Mouse (Mus musculus): Measurements from ENCODE around the gene Tln1. TPM values are rescaled to one million over a fixed set of nuclear protein-coding genes. Genes with fewer than 3 reads are reported as not detected.

The Tln1 gene
- total and polyA plus RNA-seq, 3 experiments: 22.3 to 59.3 (median 50.1) TPM

GRCm38 (mm10) chr4:43573561-43573960 lies 11.1 kb upstream of the Tln1 start:
- H3K4me3 ChIP-seq (replicated peaks in 1 of 3; ENCODE audit: low read depth in 2 of 3, low read length in 2 of 3, poor library complexity in 1 of 3): no peak overlapping the region
- no peaks in the 10 kb centered on the region for H3K9me3 ChIP-seq (replicated peaks; ENCODE audit: low read length)
- H3K27me3 ChIP-seq (replicated peaks): no peaks in the 10 kb centered on the region
- peaks cover 4% of the 10 kb centered on the region; the same call in 1 of the 2 replicates for H3K79me2 ChIP-seq (replicated peaks; ENCODE audit: control insufficient read depth, extremely low read depth, insufficient read depth, poor library complexity, severe bottlenecking)
- no peak overlapping the region for H3K9ac ChIP-seq (ENCODE audit: insufficient read depth, low read depth)
- H3K27ac ChIP-seq (ENCODE audit: insufficient read depth, low read depth): no peak overlapping the region
- no peak for TF ChIP-seq ELF1 (IDR thresholded peaks at IDR 0.05; ENCODE audit: low read depth, low read length)
- in situ Hi-C loops (cut with MboI; ENCODE audit: low pct_ligation_motif_present, low pct_unique_long_range_greater_than_20kb, low sequenced_read_pairs) (loop anchor here (25.0 kb wide), 1 partner anchor 561 kb away; the partner anchor contains the start of genes Fancg and Vcp), dilution Hi-C loops (cut with MboI; ENCODE audit: extremely low pct_ligation_motif_present, extremely low pct_unique_long_range_greater_than_20kb, low sequenced_read_pairs) (no loop called here)
- peaks cover 36 to 70% of the 10 kb centered on the region in 2 experiments for H3K36me3 ChIP-seq (replicated peaks in 1 of 2; ENCODE audit: control insufficient read depth in 1 of 2, insufficient read depth in 1 of 2, low read length in 1 of 2)
- peaks cover 9 to 28% of the 10 kb centered on the region in 2 experiments for H3K4me1 ChIP-seq (ENCODE audit: control insufficient read depth in 1 of 2, insufficient read depth in 2 of 2)
- no peak overlapping the region for H3K4me2 ChIP-seq (ENCODE audit: insufficient read depth, low read depth, poor library complexity, severe bottlenecking)
- no peak for DNase-seq (ENCODE audit: extremely low read depth)

GRCm38 (mm10) chr4:43571395-43572045 lies 9.0 kb upstream of the Tln1 start:
- dilution Hi-C loops (cut with MboI; ENCODE audit: extremely low pct_ligation_motif_present, extremely low pct_unique_long_range_greater_than_20kb, low sequenced_read_pairs): no loop called here
- no peak overlapping the region for H3K27ac ChIP-seq (ENCODE audit: insufficient read depth, low read depth)

DNA sequence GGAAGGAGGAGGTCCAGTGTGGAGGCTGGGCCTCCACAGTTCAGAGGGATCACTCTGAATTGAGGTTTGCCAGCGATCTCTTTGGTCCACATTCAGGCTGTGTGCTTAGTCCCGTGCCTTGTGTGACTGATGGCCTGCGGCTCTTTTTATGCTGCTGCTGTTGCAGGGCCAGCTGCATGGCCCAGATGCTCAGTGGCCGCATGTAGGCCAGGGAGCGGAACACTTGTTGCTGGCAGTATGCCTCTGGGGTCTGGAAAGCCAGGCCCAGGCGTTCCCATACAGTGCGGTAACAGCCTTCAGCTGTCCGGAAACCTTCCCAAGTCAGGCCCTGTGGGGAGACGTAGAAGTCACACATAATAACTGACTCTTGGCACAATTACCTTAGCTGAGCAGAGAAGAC lies 4.6 kb upstream of the Tln1 start:
- no peak overlapping the region for H3K4me2 ChIP-seq (ENCODE audit: insufficient read depth, low read depth, poor library complexity, severe bottlenecking)
- H3K9me3 ChIP-seq (replicated peaks; ENCODE audit: low read length): no peaks in the 10 kb centered on the region
- TF ChIP-seq CHD2 (IDR thresholded peaks at IDR 0.05; ENCODE audit: low read length) (no peak), MEF2A (IDR thresholded peaks at IDR 0.05; ENCODE audit: borderline replicate concordance, low read depth, low read length) (no peak), KAT2A (IDR thresholded peaks at IDR 0.05; ENCODE audit: insufficient replicate concordance, low read length) (no peak), E2F4 (IDR thresholded peaks at IDR 0.05; ENCODE audit: insufficient replicate concordance, low read depth, low read length) (no peak)
- no peak overlapping the region for H3K27ac ChIP-seq (ENCODE audit: insufficient read depth, low read depth)
- H3K79me2 ChIP-seq (replicated peaks; ENCODE audit: control insufficient read depth, extremely low read depth, insufficient read depth, poor library complexity, severe bottlenecking): no peaks in the 10 kb centered on the region; the same call in 1 of the 2 replicates
- in situ Hi-C loops (cut with MboI; ENCODE audit: low pct_ligation_motif_present, low pct_unique_long_range_greater_than_20kb, low sequenced_read_pairs) (loop anchor here (25.0 kb wide), 1 partner anchor 555 kb away; the partner anchor contains the start of genes Fancg and Vcp), dilution Hi-C loops (cut with MboI; ENCODE audit: extremely low pct_ligation_motif_present, extremely low pct_unique_long_range_greater_than_20kb, low sequenced_read_pairs) (no loop called here)
- no peak overlapping the region for H3K4me3 ChIP-seq (replicated peaks in 1 of 3; ENCODE audit: low read depth in 2 of 3, low read length in 2 of 3, poor library complexity in 1 of 3)
- no peak for DNase-seq (ENCODE audit: extremely low read depth)
- H3K36me3 ChIP-seq (replicated peaks in 1 of 2; ENCODE audit: control insufficient read depth in 1 of 2, insufficient read depth in 1 of 2, low read length in 1 of 2): peaks cover 68 to 86% of the 10 kb centered on the region in 2 experiments
- no peak overlapping the region for H3K9ac ChIP-seq (ENCODE audit: insufficient read depth, low read depth)
- no peaks in the 10 kb centered on the region for H3K27me3 ChIP-seq (replicated peaks)
- peaks cover 0 to 17% of the 10 kb centered on the region in 2 experiments; a peak in 3 of 4 replicates for H3K4me1 ChIP-seq (ENCODE audit: control insufficient read depth in 1 of 2, insufficient read depth in 2 of 2)

More at GRCm38 (mm10) chr4:43571395-43572045, 9.0 kb upstream of the Tln1 start:
- no peak for DNase-seq (ENCODE audit: extremely low read depth)
- Histone ChIP-seq H3K4me3 (replicated peaks in 1 of 3; ENCODE audit: low read depth in 2 of 3, low read length in 2 of 3, poor library complexity in 1 of 3) (no peak overlapping the region), H3K4me1 (ENCODE audit: control insufficient read depth in 1 of 2, insufficient read depth in 2 of 2) (peaks cover 2 to 14% of the 10 kb centered on the region in 2 experiments), H3K79me2 (replicated peaks; ENCODE audit: control insufficient read depth, extremely low read depth, insufficient read depth, poor library complexity, severe bottlenecking) (no peaks in the 10 kb centered on the region), H3K27me3 (replicated peaks) (no peaks in the 10 kb centered on the region), H3K9ac (ENCODE audit: insufficient read depth, low read depth) (no peak overlapping the region), H3K36me3 (replicated peaks in 1 of 2; ENCODE audit: control insufficient read depth in 1 of 2, insufficient read depth in 1 of 2, low read length in 1 of 2) (peaks cover 56 to 88% of the 10 kb centered on the region in 2 experiments), H3K4me2 (ENCODE audit: insufficient read depth, low read depth, poor library complexity, severe bottlenecking) (no peak overlapping the region), H3K9me3 (replicated peaks; ENCODE audit: low read length) (no peaks in the 10 kb centered on the region)
- TF ChIP-seq IRF4 (IDR thresholded peaks at IDR 0.05; ENCODE audit: low read depth, low read length) (no peak), MEF2A (IDR thresholded peaks at IDR 0.05; ENCODE audit: borderline replicate concordance, low read depth, low read length) (no peak), RCOR1 (conservative IDR thresholded peaks at IDR 0.05; ENCODE audit: low read depth, low read length) (no peak), TBP (conservative IDR thresholded peaks at IDR 0.05; ENCODE audit: low read depth, low read length) (no peak)
- in situ Hi-C loops (cut with MboI; ENCODE audit: low pct_ligation_motif_present, low pct_unique_long_range_greater_than_20kb, low sequenced_read_pairs): loop anchor here (25.0 kb wide), 1 partner anchor 559 kb away; the partner anchor contains the start of genes Fancg and Vcp
